Mouse (Mus musculus) heart, adult 2 months (tissue): ENCODE results near the gene Abhd17a.

Experiments
- CTCF ChIP-seq: fragments of 200-600 bp; IDR thresholded peaks from 2 replicates; pipeline ENCODE4 v1.8.1; 2022; ENCODE audit warnings: antibody characterized with exemption, mild to moderate bottlenecking, moderate library complexity
- POLR2A ChIP-seq: fragments of 200-500 bp; IDR thresholded peaks from 2 replicates; pipeline ENCODE4 v1.6.1; 2011; ENCODE audit warnings: mild to moderate bottlenecking, low read depth, low read length, control low read depth; ENCODE audit not compliant: insufficient read depth

GRCm38 (mm10) chr10:80578911-80579310 lies 11.2 kb downstream of the Abhd17a start:
- TF ChIP-seq POLR2A = no peak
- peak; percentile 51 for TF ChIP-seq CTCF
